Mouse (Mus musculus): ENCODE measurements at regions not wholly inside any gene's neighbourhood (a gene's known extent, or its start where the extent isn't known, plus 50 kb on each side); places are given as distances from the start of the nearest gene placed in this dataset.

DNA sequence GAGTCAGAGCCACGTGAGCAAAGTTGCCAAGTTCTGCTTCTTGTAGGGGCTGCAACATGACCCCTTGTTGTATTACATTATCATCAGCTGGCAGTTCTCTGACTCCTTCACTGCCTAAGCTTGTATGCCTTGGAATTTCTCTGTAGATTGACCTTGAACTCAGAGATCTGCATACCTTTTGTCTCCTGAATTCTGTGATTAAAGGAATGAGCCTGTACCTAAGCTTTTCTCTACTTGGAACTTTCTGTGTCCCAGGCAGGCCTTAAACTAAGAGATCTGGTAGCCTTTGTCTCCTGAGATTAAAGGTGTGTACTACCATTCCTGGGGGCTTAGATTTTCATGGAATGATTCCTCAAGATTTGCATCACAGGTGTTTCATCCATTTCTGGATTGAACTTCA lies 544.8 kb upstream of the Tpk1 start:
- no peak for DNase-seq (ENCODE audit: low spot score in 2 of 2)

DNA sequence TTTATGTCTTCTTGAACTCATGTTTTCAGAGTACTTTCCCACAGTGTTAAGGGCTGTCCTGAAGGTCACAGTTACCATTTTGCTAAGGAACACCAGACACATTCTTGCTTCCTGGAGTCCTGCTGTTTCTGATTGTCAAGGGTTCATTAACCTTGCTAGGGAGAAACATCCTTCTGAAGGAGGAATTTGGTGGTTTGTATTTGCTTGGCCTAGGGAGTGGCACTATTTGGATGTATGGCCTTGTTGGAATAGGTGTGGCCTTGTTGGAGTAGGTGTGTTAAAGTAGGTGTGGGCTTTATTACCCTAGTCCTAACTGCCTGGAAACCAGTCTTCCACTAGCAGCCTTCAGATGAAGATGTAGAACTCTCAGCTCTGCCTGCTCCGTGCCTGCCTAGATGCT lies 538.4 kb upstream of the Tpk1 start:
- no peak for DNase-seq (ENCODE audit: low spot score in 2 of 2)

DNA sequence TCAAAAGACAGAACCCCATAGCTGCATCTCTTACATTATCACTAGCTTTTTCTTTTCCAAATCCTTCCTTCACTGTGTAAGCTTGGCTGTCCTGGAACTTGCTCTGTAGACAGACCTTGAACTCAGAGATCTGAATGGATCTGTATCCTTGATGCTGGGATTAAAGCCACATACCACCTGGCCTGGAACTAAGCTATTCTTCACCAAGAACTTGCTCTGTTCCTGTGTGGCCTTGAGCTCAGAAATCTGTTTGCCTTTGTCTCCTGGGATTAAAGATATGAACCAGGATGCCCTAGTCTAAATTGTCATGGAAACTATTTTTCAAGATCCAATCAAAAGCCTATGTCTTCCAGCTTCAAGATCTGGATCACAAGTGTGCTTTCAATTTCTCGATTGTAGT lies 537.8 kb upstream of the Tpk1 start:
- DNase-seq (ENCODE audit: low spot score in 2 of 2), result no peak

DNA sequence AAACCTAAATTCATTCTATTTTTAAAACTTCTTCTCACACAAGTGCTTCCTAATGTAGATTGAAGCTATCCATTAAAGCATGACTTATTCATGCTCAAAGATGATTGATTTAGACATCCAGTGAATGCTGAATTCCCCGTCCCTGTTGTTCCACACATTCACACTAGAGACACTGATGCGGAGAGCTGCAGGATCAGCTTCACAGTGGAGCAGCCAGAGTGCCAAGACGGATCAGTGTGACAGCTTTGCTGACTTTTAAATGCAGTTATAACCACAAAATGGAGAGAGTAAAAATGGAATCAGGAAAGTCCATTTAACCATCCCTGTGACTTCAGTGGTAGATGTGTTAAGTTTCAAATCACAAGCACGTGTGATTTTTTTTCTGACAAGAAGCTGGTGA lies 513.8 kb upstream of the Tpk1 start:
- DNase-seq (ENCODE audit: low spot score in 2 of 2), result peak; percentile 7 to 13

Measured in layer of hippocampus, postnatal 10 days (tissue).